Mouse (Mus musculus) liver, adult 2 months (tissue): ENCODE results near the gene Celf2. TPM values are rescaled to one million over a fixed set of nuclear protein-coding genes. Genes with fewer than 3 reads are reported as not detected.
A peak's percentile ranks its signal among the peaks of the same experiment; 100 is the strongest.

ENCODE experiments used
- DNase-seq: peaks from one replicate; pipeline ENCODE4 v3.0.0-alpha.2; 2011; ENCODE audit warnings: low read depth, low spot score; ENCODE audit errors: extremely low read depth
- H3K27ac ChIP-seq: fragments of 200-500 bp; replicated peaks from 2 replicates; pipeline ENCODE4 v1.5.1; 2012; ENCODE audit warnings: low read depth, mild to moderate bottlenecking, control low read depth, inconsistent platforms, low read length; ENCODE audit not compliant: insufficient read depth
- H3K27me3 ChIP-seq: fragments of 200-500 bp; 2 replicates; pipeline ENCODE4 v1.6.1; 2012; ENCODE audit warnings: mild to moderate bottlenecking, moderate library complexity, low read length, inconsistent platforms; ENCODE audit not compliant: control insufficient read depth, insufficient read depth
- H3K36me3 ChIP-seq: fragments of 200-500 bp; 2 replicates; pipeline ENCODE4 v1.6.1; 2012; ENCODE audit warnings: low read length, inconsistent platforms; ENCODE audit not compliant: control insufficient read depth, insufficient read depth
- H3K4me1 ChIP-seq: fragments of 200-500 bp; 2 replicates; pipeline ENCODE4 v1.6.1; 2011; ENCODE audit warnings: low read length; ENCODE audit not compliant: control insufficient read depth, insufficient read depth
- H3K4me3 ChIP-seq: fragments of 200-500 bp; 2 replicates; pipeline ENCODE4 v1.5.1; 2011; ENCODE audit warnings: low read depth, mild to moderate bottlenecking, control low read depth, low read length, moderate library complexity; ENCODE audit not compliant: insufficient read depth
- H3K79me2 ChIP-seq: fragments of 200-500 bp; 2 replicates; pipeline ENCODE4 v1.6.1; 2012; ENCODE audit warnings: inconsistent platforms, mild to moderate bottlenecking, low read length, moderate library complexity; ENCODE audit not compliant: control insufficient read depth, insufficient read depth
- H3K9ac ChIP-seq: fragments of 200-500 bp; 2 replicates; pipeline ENCODE4 v1.6.1; 2012; ENCODE audit warnings: low read depth, mild to moderate bottlenecking, control low read depth, inconsistent platforms, low read length
- CTCF ChIP-seq: fragments of 200-500 bp; IDR thresholded peaks from 2 replicates; pipeline ENCODE4 v1.5.1; 2011; ENCODE audit warnings: low read depth, low read length, control low read depth
- POLR2A ChIP-seq: fragments of 200-500 bp; IDR thresholded peaks from 2 replicates; pipeline ENCODE4 v1.6.1; 2011; ENCODE audit warnings: low read length, control low read depth; ENCODE audit not compliant: insufficient read depth; ENCODE audit errors: extremely low read depth
- WGBS: fragments of 180-500 bp; shearing (Covaris S2); methylation state at CpG from one replicate; pipeline ENCODE4 v1.1.7; 2018; 5-methylcytosine and 5-hydroxymethylcytosine counted together
- polyA plus RNA-seq: library from polyadenylated mRNA; depleted of rRNA; stranded (reverse); fragments of >200 nt; gene quantifications from 2 replicates; pipeline ENCODE4 v1.2.3, GENCODE M21; 2012
- total RNA-seq: library from RNA; depleted of rRNA; stranded (reverse); fragments of >200 nt; gene quantifications from 2 replicates; pipeline ENCODE4 v1.2.3, GENCODE M21; 2014

Gene Celf2
- total and polyA plus RNA-seq, 2 experiments: 2.9 to 4.7 TPM

GRCm38 (mm10) chr2:6942635-6943390 lies 566.5 kb downstream of the Celf2 start:
- 83% methylated on average over 2 of the region's 2 CpGs for WGBS
- Histone ChIP-seq H3K4me3 (no peak overlapping the region), H3K27me3 (no peaks in the 10 kb centered on the region), H3K9ac (no peak overlapping the region), H3K27ac (no peak overlapping the region), H3K4me1 (no peaks in the 10 kb centered on the region), H3K79me2 (no peaks in the 10 kb centered on the region), H3K36me3 (no peaks in the 10 kb centered on the region)
- no peak for DNase-seq
- TF ChIP-seq POLR2A (no peak), CTCF (no peak)

GRCm38 (mm10) chr2:6939143-6939542 lies 570.2 kb downstream of the Celf2 start:
- TF ChIP-seq CTCF: no peak
- no peak for TF ChIP-seq POLR2A
- DNase-seq: no peak
- Histone ChIP-seq H3K9ac (no peak overlapping the region), H3K27me3 (no peaks in the 10 kb centered on the region), H3K4me1 (no peaks in the 10 kb centered on the region), H3K79me2 (no peaks in the 10 kb centered on the region), H3K27ac (no peak overlapping the region), H3K4me3 (no peak overlapping the region), H3K36me3 (no peaks in the 10 kb centered on the region)
- 94% methylated on average over 2 of the region's 2 CpGs for WGBS

GRCm38 (mm10) chr2:6933130-6933529 lies 576.2 kb downstream of the Celf2 start:
- no peaks in the 10 kb centered on the region for H3K4me1 ChIP-seq
- TF ChIP-seq POLR2A: no peak
- TF ChIP-seq CTCF: no peak
- 93% methylated on average over 12 of the region's 12 CpGs for WGBS

GRCm38 (mm10) chr2:6927693-6928360 lies 581.5 kb downstream of the Celf2 start:
- no peaks in the 10 kb centered on the region for H3K36me3 ChIP-seq
- H3K79me2 ChIP-seq: no peaks in the 10 kb centered on the region
- no peaks in the 10 kb centered on the region for H3K4me1 ChIP-seq
- TF ChIP-seq CTCF (no peak), POLR2A (no peak)
- WGBS: 83% methylated on average over 4 of the region's 4 CpGs
- no peak overlapping the region for H3K9ac ChIP-seq
- H3K27ac ChIP-seq: no peak overlapping the region
- no peaks in the 10 kb centered on the region for H3K27me3 ChIP-seq
- DNase-seq: no peak
- no peak overlapping the region for H3K4me3 ChIP-seq

More at GRCm38 (mm10) chr2:6933130-6933529, 576.2 kb downstream of the Celf2 start:
- no peak overlapping the region for H3K9ac ChIP-seq
- H3K27me3 ChIP-seq: no peaks in the 10 kb centered on the region
- H3K36me3 ChIP-seq: no peaks in the 10 kb centered on the region
- no peaks in the 10 kb centered on the region for H3K79me2 ChIP-seq
- H3K27ac ChIP-seq: no peak overlapping the region
- no peak for DNase-seq
- no peak overlapping the region for H3K4me3 ChIP-seq

- DNase-seq: no peak
- WGBS: 92% methylated on average over 5 of the region's 5 CpGs
- TF ChIP-seq CTCF (no peak), POLR2A (no peak)
- Histone ChIP-seq H3K9ac (no peak overlapping the region), H3K27ac (no peak overlapping the region), H3K27me3 (no peaks in the 10 kb centered on the region), H3K36me3 (no peaks in the 10 kb centered on the region), H3K4me1 (no peaks in the 10 kb centered on the region), H3K4me3 (no peak overlapping the region), H3K79me2 (no peaks in the 10 kb centered on the region)
Observed at GRCm38 (mm10) chr2:6925505-6925904, 583.9 kb downstream of the Celf2 start.

GRCm38 (mm10) chr2:6923738-6924474 lies 585.5 kb downstream of the Celf2 start:
- TF ChIP-seq CTCF (no peak), POLR2A (no peak)
- Histone ChIP-seq H3K27ac (no peak overlapping the region), H3K27me3 (no peaks in the 10 kb centered on the region), H3K4me3 (no peak overlapping the region), H3K4me1 (no peaks in the 10 kb centered on the region), H3K79me2 (no peaks in the 10 kb centered on the region), H3K9ac (no peak overlapping the region), H3K36me3 (no peaks in the 10 kb centered on the region)
- DNase-seq: peak; percentile 9
- WGBS: 68% methylated on average over 15 of the region's 15 CpGs
